Mouse (Mus musculus): ENCODE measurements at regions not wholly inside any gene's neighbourhood (a gene's known extent, or its start where the extent isn't known, plus 50 kb on each side); places are given as distances from the start of the nearest gene placed in this dataset.

DNA sequence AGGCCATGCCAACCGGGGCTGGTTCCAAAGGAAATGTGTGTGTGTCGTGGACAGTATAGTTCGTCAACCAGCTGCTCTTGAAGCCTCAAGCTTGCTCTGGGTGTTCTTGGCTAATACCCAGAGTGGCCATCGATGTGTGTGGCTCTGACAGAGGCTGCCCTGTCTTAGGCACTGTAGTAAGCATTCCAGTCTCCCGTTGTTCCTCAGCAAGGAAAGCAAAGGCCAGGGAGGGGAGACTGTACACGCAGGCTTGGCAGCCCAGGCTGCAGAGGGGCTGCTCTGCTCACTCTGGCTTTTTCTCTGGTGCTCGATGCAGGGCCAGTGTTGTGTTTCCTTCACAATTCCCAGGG, 106.1 kb upstream of the Unc5b start:
- dilution Hi-C loops (cut with MboI; ENCODE audit: extremely low pct_ligation_motif_present, extremely low pct_unique_long_range_greater_than_20kb, low sequenced_read_pairs) (no loop called here), in situ Hi-C loops (cut with MboI; ENCODE audit: low pct_ligation_motif_present, low pct_unique_long_range_greater_than_20kb, low sequenced_read_pairs) (no loop called here)
- no peak for TF ChIP-seq SMC3 (IDR thresholded peaks at IDR 0.05; ENCODE audit: low read depth, low read length)
- no peak for TF ChIP-seq RCOR1 (conservative IDR thresholded peaks at IDR 0.05; ENCODE audit: low read depth, low read length)
- no peak for TF ChIP-seq USF1 (IDR thresholded peaks at IDR 0.05; ENCODE audit: low read depth, low read length)
- TF ChIP-seq IRF4 (IDR thresholded peaks at IDR 0.05; ENCODE audit: low read depth, low read length) = no peak
- TF ChIP-seq NRF1 (IDR thresholded peaks at IDR 0.05; ENCODE audit: low read depth, low read length) = no peak
- no peak for TF ChIP-seq ZMIZ1 (IDR thresholded peaks at IDR 0.05; ENCODE audit: low read depth, low read length)
- TF ChIP-seq MAZ (IDR thresholded peaks at IDR 0.05; ENCODE audit: low read depth, low read length) = no peak
- TF ChIP-seq BHLHE40 (IDR thresholded peaks at IDR 0.05; ENCODE audit: low read depth, low read length) = no peak
- no peak for TF ChIP-seq USF2 (conservative IDR thresholded peaks at IDR 0.05; ENCODE audit: low read depth, low read length)
- no peak for TF ChIP-seq GABPA (IDR thresholded peaks at IDR 0.05; ENCODE audit: insufficient replicate concordance, low read depth, low read length)
- TF ChIP-seq E2F4 (IDR thresholded peaks at IDR 0.05; ENCODE audit: insufficient replicate concordance, low read depth, low read length) = no peak
- no peak for TF ChIP-seq PAX5 (IDR thresholded peaks at IDR 0.05; ENCODE audit: low read length)
- TF ChIP-seq CHD2 (IDR thresholded peaks at IDR 0.05; ENCODE audit: low read length) = no peak
- TF ChIP-seq ZNF384 (IDR thresholded peaks at IDR 0.05; ENCODE audit: low read depth, low read length) = no peak
- no peak for TF ChIP-seq TCF12 (IDR thresholded peaks at IDR 0.05; ENCODE audit: low read depth, low read length)
- no peak for TF ChIP-seq POLR2AphosphoS2 (IDR thresholded peaks at IDR 0.05; ENCODE audit: low read depth, low read length)
- no peak for TF ChIP-seq ZKSCAN1 (IDR thresholded peaks at IDR 0.05; ENCODE audit: borderline replicate concordance, low read depth, low read length)
- no peak for DNase-seq (ENCODE audit: extremely low read depth)
- Histone ChIP-seq H3K4me2 (ENCODE audit: insufficient read depth, low read depth, poor library complexity, severe bottlenecking) (no peak overlapping the region), H3K27me3 (replicated peaks) (peaks cover 84% of the 10 kb centered on the region), H3K4me3 (replicated peaks in 1 of 3; ENCODE audit: low read depth in 2 of 3, low read length in 2 of 3, poor library complexity in 1 of 3) (no peak overlapping the region), H3K27ac (ENCODE audit: insufficient read depth, low read depth) (no peak overlapping the region), H3K79me2 (replicated peaks; ENCODE audit: control insufficient read depth, extremely low read depth, insufficient read depth, poor library complexity, severe bottlenecking) (no peaks in the 10 kb centered on the region), H3K4me1 (ENCODE audit: control insufficient read depth in 1 of 2, insufficient read depth in 2 of 2) (peaks cover 3 to 8% of the 10 kb centered on the region in 2 experiments; a peak in 2 of 4 replicates), H3K9ac (ENCODE audit: insufficient read depth, low read depth) (no peak overlapping the region), H3K9me3 (replicated peaks; ENCODE audit: low read length) (peaks cover 3% of the 10 kb centered on the region), H3K36me3 (replicated peaks in 1 of 2; ENCODE audit: control insufficient read depth in 1 of 2, insufficient read depth in 1 of 2, low read length in 1 of 2) (no peaks in the 10 kb centered on the region)

DNA sequence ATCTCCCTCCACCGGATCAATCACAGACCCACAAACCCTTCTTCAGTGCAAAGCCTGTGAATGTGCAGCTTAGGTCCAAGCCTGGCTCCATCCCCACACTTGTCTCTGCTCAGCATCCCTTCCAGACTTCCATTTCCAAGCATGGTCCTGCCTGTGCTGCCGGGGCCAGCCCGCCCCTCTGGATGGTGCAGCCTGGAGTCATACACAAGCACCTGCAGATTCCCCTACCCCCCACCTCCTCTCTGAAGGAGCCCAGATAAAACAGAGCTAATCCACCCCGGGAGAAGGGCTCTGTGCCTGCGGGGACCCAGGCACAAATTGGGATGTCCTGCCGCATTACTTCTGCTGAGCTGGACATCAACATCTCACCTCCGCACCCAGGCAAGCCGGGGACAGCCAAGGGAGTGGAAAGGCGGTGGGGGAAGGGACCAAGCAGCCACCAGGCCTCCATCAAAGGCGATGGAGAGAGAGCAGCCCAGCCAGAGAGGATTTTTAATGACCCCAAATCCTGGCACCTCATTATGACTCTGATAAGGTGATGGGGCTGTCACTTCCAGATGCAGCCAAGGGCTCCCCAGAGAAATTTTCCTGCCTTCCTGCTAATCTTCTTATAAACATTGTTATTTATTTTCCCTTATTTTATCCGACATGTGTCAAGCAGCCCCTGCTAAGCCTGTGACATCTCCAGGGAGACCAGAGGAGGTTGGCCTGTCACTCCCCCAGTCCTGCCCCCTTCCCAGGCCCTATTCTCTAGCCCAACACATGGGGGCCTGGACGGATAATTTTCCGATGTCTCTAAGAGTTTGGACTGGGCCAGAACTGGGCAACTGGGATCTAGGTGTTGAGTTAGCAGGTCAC, 105.5 kb upstream of the Unc5b start:
- dilution Hi-C loops (cut with MboI; ENCODE audit: extremely low pct_ligation_motif_present, extremely low pct_unique_long_range_greater_than_20kb, low sequenced_read_pairs) (no loop called here), in situ Hi-C loops (cut with MboI; ENCODE audit: low pct_ligation_motif_present, low pct_unique_long_range_greater_than_20kb, low sequenced_read_pairs) (no loop called here)
- no peak for DNase-seq (ENCODE audit: extremely low read depth)
- Histone ChIP-seq H3K36me3 (replicated peaks in 1 of 2; ENCODE audit: control insufficient read depth in 1 of 2, insufficient read depth in 1 of 2, low read length in 1 of 2) (no peaks in the 10 kb centered on the region), H3K27me3 (replicated peaks) (peaks cover 86% of the 10 kb centered on the region), H3K9ac (ENCODE audit: insufficient read depth, low read depth) (no peak overlapping the region), H3K79me2 (replicated peaks; ENCODE audit: control insufficient read depth, extremely low read depth, insufficient read depth, poor library complexity, severe bottlenecking) (no peaks in the 10 kb centered on the region), H3K9me3 (replicated peaks; ENCODE audit: low read length) (peaks cover 3% of the 10 kb centered on the region), H3K4me1 (ENCODE audit: control insufficient read depth in 1 of 2, insufficient read depth in 2 of 2) (peaks cover 3 to 11% of the 10 kb centered on the region in 2 experiments; a peak in 2 of 4 replicates), H3K27ac (ENCODE audit: insufficient read depth, low read depth) (no peak overlapping the region), H3K4me3 (replicated peaks in 1 of 3; ENCODE audit: low read depth in 2 of 3, low read length in 2 of 3, poor library complexity in 1 of 3) (no peak overlapping the region), H3K4me2 (ENCODE audit: insufficient read depth, low read depth, poor library complexity, severe bottlenecking) (no peak overlapping the region)
- TF ChIP-seq NRF1 (IDR thresholded peaks at IDR 0.05; ENCODE audit: low read depth, low read length) (no peak), ELF1 (IDR thresholded peaks at IDR 0.05; ENCODE audit: low read depth, low read length) (no peak), ZNF384 (IDR thresholded peaks at IDR 0.05; ENCODE audit: low read depth, low read length) (no peak), MAX (IDR thresholded peaks at IDR 0.05; ENCODE audit: low read length) (no peak), E2F4 (IDR thresholded peaks at IDR 0.05; ENCODE audit: insufficient replicate concordance, low read depth, low read length) (no peak), CTCF (conservative IDR thresholded peaks at IDR 0.05 in 1 of 2, IDR thresholded peaks at IDR 0.05 in 1 of 2; ENCODE audit: low read depth in 2 of 2, low read length in 2 of 2) (no peak), KAT2A (IDR thresholded peaks at IDR 0.05; ENCODE audit: insufficient replicate concordance, low read length) (no peak)

Measured in CH12.LX (cell line).